Mouse (Mus musculus) stomach, postnatal 0 days (tissue): ENCODE measurements at regions not wholly inside any gene's neighbourhood (a gene's known extent, or its start where the extent isn't known, plus 50 kb on each side); places are given as distances from the start of the nearest gene placed in this dataset.

Source experiments
- CTCF ChIP-seq: IDR thresholded peaks from 2 replicates; pipeline ENCODE4 v1.5.1; 2016; ENCODE audit warnings: antibody characterized with exemption, low read depth, mild to moderate bottlenecking, moderate library complexity
- EP300 ChIP-seq: optimal IDR thresholded peaks from 2 replicates; pipeline ENCODE3; 2016; ENCODE audit warnings: antibody characterized with exemption

- TF ChIP-seq CTCF (no peak), EP300 (no peak)
Measured at GRCm38 (mm10) chr6:93371341-93371740, 428.0 kb upstream of the Adamts9 start.
